Mouse (Mus musculus): ENCODE measurements around the gene Fbxl7. TPM values are rescaled to one million over a fixed set of nuclear protein-coding genes. Genes with fewer than 3 reads are reported as not detected.

The Fbxl7 gene
- polyA plus RNA-seq, 1 experiment, result 0.86 TPM

DNA sequence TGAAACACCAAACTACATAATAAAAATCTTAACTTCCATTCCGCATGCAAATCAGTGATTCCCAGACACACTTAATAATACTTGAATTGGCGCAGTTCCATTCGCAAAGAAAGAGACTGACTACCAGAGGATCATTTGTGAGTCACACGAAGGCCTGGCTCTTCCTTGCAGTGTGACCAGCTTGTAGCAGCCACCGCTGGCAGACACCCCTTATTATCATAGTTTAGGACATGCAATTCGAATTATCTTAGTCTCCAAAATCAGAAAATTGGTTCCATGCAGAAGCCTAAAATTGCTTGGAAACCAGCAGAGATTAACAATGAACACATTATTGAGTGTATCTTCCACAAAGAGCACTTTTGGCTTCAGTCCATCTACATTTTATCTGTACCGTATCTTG is 183.1 kb downstream of the Fbxl7 start:
- WGBS, result 76% methylated on average over 7 of the region's 7 CpGs
- no peak for DNase-seq (ENCODE audit: low read depth, low spot score)

- no peak for DNase-seq (ENCODE audit: low read depth, low spot score)
- 41% methylated on average over 2 of the region's 2 CpGs for WGBS
Observed at GRCm38 (mm10) chr15:26704966-26705365, 190.4 kb downstream of the Fbxl7 start.

GRCm38 (mm10) chr15:26703156-26703840 is 192.1 kb downstream of the Fbxl7 start:
- 69% methylated on average over 6 of the region's 6 CpGs for WGBS
- no peak for DNase-seq (ENCODE audit: low read depth, low spot score)

- 31% methylated on average over 5 of the region's 5 CpGs for WGBS
Observed at GRCm38 (mm10) chr15:26701949-26702675, 193.3 kb downstream of the Fbxl7 start.

GRCm38 (mm10) chr15:26693075-26693474 is 202.3 kb downstream of the Fbxl7 start:
- WGBS, result 72% methylated on average over 3 of the region's 3 CpGs
- no peak for DNase-seq (ENCODE audit: low read depth, low spot score)

More at GRCm38 (mm10) chr15:26701949-26702675, 193.3 kb downstream of the Fbxl7 start:
- DNase-seq (ENCODE audit: low read depth, low spot score), result no peak

DNA sequence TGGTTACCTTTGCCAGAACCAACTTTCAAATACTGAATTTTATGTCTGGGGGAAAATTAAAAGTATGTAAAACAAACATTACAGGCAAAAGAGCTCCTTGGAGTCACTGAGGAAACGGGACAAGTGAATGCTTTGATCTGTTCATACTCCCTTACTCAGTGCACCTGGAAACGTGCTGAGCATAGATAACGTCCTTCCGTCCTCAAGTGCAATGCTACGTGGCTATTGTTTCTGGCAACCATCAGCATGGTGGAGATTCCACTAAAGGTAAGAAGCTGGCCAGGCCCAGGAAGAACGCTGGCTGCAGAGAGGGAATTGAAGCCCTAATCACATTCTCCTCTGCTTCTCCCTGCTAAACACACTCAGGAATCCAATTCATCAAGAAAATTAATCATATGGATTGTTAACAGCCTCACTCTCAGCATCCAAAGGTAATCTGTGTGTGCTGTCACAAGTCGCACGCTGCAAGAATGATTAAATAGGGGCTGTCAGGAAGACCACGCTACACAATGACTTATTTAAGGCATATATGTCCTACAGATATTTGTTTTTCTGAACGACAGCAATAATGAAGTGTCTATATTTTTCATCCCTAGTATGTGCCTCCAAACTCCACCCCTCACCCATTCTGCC is 206.8 kb downstream of the Fbxl7 start:
- no peak for DNase-seq (ENCODE audit: low read depth, low spot score)
- 66% methylated on average over 10 of the region's 10 CpGs for WGBS

DNA sequence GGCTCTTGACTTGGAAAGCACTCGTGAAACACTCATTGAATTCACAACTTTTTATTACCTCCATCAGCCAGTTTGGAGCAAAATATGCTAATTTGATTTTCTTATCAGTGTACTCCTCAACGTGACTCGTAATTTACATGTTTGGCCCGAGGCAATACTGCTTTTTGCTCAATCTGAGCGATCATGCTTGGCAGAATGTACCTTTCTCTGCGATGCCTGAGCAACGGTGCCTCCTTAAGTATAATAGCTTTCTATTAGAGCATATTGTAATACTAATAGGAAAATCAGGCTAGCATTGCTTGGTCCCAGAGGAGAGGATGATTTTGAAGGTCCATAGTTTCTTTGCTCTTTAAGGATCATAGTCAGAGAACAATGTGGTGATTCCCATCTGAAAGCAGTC is 207.7 kb downstream of the Fbxl7 start:
- no peak for DNase-seq (ENCODE audit: low read depth, low spot score)
- WGBS, result 65% methylated on average over 7 of the region's 7 CpGs

DNA sequence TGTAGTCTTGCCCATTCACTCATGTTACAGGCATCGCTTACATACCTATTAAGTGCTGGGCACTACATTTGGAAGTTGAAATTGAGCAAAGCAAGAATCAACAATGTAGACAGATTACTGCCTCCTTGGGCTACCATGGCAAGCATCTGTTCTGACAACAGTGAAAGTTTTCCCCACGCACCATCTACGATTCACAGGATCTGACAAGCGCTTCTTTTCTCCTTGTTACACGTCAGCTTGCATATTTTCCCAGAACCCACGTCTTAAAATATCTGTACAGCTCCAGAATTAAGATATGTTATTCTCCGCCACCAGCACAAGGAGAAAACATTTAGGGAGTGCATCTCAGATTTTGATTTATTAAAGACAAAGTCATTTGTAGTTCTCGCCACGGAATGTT is 213.1 kb downstream of the Fbxl7 start:
- DNase-seq (ENCODE audit: low read depth, low spot score), result no peak
- 83% methylated on average over 9 of the region's 9 CpGs for WGBS

- 29% methylated on average over 5 of the region's 5 CpGs for whole genome bisulfite sequencing
- DNase-seq (ENCODE audit: low read depth, low spot score), result no peak
Observed at GRCm38 (mm10) chr15:26673239-26673859, 222.0 kb downstream of the Fbxl7 start.

DNA sequence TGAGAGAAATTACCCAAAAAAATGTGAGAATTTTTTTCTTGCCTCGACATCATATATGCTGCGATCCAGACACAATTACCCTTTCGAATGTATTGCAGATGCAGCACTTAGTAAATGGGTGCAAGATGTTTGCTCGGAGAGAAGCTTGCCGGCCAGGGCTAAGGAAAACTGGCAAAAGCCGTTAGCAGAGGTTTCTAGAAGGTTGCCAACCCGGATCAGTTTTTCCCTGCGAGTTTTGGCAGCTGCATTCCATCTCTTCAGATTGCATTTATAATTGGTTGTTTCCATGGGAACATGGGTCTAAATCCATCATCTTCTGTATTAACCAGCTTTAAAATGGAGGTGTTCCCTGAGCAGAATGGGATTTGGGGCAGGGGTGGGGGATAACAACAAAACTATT is 240.4 kb downstream of the Fbxl7 start:
- 78% methylated on average over 8 of the region's 8 CpGs for WGBS
- no peak for DNase-seq (ENCODE audit: low read depth, low spot score)

DNA sequence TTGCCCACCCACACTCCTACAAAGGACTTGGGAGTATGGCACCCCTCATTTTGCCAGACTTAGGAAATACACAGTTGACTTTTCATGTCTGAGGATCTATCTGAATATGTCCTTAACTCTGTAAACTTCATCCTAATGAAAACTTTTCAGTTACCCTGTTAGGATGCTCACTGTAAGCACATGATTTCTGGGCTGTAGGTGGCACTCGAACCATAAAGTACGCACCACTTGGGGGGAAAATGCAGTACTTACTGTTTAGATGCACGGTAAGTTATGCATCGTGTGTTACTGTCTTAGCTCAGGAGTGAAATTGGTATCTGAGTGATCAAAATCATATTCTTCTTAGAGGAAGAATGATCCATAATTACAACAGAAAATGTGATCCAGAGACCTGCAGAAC is 252.8 kb downstream of the Fbxl7 start:
- DNase-seq (ENCODE audit: low read depth, low spot score), result no peak

DNA sequence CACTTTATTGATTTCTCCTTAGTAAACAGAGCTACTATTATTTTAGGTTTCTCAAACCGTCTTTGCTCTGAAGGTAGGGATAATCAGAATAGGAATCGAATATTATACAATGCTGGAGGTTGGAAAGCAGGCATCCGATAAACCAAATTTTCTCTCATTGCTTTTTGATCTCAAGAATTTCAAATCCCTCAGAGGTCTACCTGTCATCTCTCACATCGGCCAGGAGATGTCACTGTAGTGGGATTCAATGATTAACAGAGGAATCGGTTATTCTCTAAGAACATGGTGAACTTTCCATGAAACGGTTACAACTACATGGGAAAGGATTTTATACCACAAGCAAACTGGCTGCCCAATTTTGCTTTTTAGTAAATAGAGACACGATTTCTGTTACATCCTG is 255.7 kb downstream of the Fbxl7 start:
- no peak for DNase-seq (ENCODE audit: low read depth, low spot score)
- 65% methylated on average over 7 of the region's 7 CpGs for WGBS

More for the DNA sequence above, 252.8 kb downstream of the Fbxl7 start:
- 82% methylated on average over 4 of the region's 4 CpGs for WGBS

DNA sequence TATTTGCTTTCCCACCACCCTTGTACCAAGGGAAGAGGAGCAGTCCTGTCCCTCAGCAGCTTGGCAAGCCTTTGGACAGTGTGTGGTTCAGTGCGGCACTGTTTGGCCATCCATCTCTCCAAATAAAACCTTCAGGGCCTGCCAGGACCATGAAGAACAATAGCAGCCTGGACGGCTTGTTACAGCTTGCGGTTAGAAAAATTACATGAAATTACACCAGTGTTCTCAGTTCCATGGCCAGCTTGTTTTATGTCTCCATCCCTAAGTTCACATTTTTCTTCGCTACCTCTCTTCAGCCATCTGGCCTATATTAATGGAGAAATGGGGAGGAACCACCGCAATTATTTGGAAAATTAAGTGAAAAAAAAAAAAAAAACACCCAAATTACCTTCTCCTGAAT is 259.8 kb downstream of the Fbxl7 start:
- DNase-seq (ENCODE audit: low read depth, low spot score), result no peak
- 88% methylated on average over 5 of the region's 5 CpGs for WGBS

- DNase-seq (ENCODE audit: low read depth, low spot score), result no peak
- WGBS, result 94% methylated on average over 2 of the region's 2 CpGs
Observed at GRCm38 (mm10) chr15:26628181-26628580, 267.2 kb downstream of the Fbxl7 start.

DNA sequence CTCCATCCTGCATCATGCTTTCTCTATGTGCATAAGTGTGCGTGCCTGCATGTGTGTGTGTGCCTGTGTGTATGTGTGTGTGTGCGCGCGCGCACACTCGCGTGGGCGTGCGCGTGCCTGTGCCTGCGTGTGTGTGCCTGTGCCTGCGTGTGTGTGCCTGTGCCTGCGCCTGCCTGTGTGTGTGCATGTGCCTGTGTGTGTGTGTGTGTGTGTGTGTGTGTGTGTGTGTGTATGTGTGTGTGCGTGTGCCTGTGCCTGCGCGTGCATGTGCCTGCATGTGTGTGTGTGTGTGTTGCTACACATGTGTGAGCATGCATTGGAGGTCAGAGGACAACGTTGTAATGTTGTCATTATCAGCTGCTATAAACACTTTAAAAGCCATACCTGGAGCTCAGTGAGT is 272.1 kb downstream of the Fbxl7 start:
- no peak for DNase-seq (ENCODE audit: low read depth, low spot score)
- WGBS, result 91% methylated on average over 17 of the region's 17 CpGs

DNA sequence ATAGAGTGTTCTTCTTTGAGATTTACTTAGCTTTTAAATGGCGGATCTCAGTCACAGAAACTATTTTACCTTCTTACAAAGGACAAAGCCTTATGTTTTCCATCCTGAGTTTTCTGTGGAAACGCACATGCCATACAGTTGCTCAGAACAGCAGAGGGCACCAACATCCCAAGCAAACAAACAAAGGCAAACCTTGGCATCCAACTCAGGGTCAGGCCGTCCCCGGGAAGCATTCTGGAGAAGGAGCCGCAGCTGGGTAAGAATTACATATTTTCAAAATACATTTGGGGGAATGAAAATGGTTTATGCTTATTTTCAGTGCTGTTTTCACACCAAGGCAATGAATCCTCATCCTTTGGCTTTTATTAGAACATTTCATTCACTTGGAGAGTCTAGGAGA is 275.1 kb downstream of the Fbxl7 start:
- DNase-seq (ENCODE audit: low read depth, low spot score), result no peak
- 35% methylated on average over 5 of the region's 5 CpGs for WGBS

DNA sequence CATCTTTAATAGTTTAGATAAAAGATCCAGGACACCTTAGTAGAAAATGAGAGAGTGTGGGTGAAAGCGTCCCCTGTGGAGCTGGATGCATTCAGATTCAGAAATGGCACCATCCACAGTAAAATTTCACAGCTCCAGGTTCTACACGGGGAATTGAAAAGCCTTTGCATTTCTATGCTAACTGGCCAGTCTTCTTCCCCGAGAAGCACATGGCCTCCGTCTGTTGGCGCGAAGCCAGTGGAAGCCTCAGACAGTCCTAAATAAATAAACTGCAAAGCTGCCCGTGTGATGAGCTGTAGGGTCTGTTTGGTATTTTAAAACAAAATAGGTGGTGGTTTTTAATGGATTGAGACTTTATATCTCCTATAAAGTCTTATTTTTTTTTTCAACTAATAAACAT is 276.2 kb downstream of the Fbxl7 start:
- WGBS, result 34% methylated on average over 7 of the region's 7 CpGs
- no peak for DNase-seq (ENCODE audit: low read depth, low spot score)

- no peak for DNase-seq (ENCODE audit: low read depth, low spot score)
- 84% methylated on average over 3 of the region's 3 CpGs for WGBS
Observed at GRCm38 (mm10) chr15:26596239-26596638, 299.1 kb downstream of the Fbxl7 start.

DNA sequence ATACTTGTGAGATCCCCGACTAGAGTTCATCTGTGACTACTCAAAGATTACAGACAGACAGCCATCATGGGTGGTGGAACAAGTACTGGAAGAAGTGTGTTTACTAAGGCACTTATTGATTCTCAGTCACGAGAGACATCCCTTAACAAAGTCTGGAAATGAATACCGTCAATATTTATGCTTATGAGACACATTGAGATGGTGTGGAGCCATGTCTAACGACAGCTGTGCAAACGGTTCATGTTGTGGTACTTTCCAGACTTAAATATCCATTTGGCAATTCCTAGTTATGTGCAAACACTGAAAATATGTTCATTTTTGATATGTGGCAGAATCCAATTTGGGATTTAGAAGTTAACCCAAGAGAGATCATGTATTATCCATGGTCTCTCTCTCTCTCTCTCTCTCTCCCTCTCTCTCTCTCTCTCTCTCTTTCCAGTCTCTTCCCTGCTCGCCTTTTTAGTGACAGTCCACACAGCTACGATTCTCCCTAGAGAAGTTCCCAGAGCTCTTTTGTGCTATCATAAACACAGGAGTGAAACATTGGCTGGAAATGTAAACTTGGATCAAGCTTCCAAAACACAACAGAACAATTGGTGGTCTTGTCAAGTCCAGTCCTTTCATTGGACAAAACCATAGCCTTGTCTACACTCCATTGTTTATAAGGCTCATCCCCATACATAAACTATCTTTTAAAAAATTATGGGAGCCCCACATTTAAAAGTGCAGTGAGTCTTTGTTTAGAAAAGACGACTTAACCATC is 315.3 kb downstream of the Fbxl7 start:
- no peak for DNase-seq (ENCODE audit: low read depth, low spot score)
- 55% methylated on average over 8 of the region's 8 CpGs for WGBS

- 74% methylated on average over 1 of the region's 1 CpGs for WGBS
- no peak for DNase-seq (ENCODE audit: low read depth, low spot score)
Observed at GRCm38 (mm10) chr15:26578500-26578899, 316.9 kb downstream of the Fbxl7 start.

Measured in large intestine, adult 2 months (tissue).